Mouse (Mus musculus) neural tube, embryonic 13.5 days (tissue): Measurements from ENCODE around the gene Sord. TPM values are rescaled to one million over a fixed set of nuclear protein-coding genes. Genes with fewer than 3 reads are reported as not detected.

Experiments used
- ATAC-seq: fragments of 200-750 bp; cut with Nextera tagmentation; 2 replicates; pipeline ENCODE4 v1.8.0; 2017; ENCODE audit warnings: low read depth, mild to moderate bottlenecking, moderate TSS enrichment, moderate library complexity
- H3K27ac ChIP-seq: fragments of 300-500 bp; sonication (generic); replicated peaks from 2 replicates; pipeline ENCODE4 v1.5.1; 2015; ENCODE audit warnings: moderate library complexity, mild to moderate bottlenecking, inconsistent platforms
- H3K27me3 ChIP-seq: fragments of 300-500 bp; sonication (generic); 2 replicates; pipeline ENCODE4 v1.6.1; 2015; ENCODE audit warnings: mild to moderate bottlenecking, inconsistent platforms
- H3K36me3 ChIP-seq: fragments of 300-500 bp; sonication (generic); 2 replicates; pipeline ENCODE4 v1.6.1; 2015; ENCODE audit warnings: mild to moderate bottlenecking, inconsistent platforms
- H3K4me1 ChIP-seq: fragments of 300-500 bp; sonication (generic); replicated peaks from 2 replicates; pipeline ENCODE4 v1.6.1; 2015; ENCODE audit warnings: inconsistent platforms
- H3K4me2 ChIP-seq: fragments of 300-500 bp; sonication (generic); 2 replicates; pipeline ENCODE4 v1.6.1; 2015; ENCODE audit warnings: inconsistent platforms, mild to moderate bottlenecking, moderate library complexity
- H3K4me3 ChIP-seq: fragments of 300-500 bp; sonication (generic); 2 replicates; pipeline ENCODE4 v1.5.1; 2015; ENCODE audit warnings: mild to moderate bottlenecking, inconsistent platforms
- H3K9ac ChIP-seq: fragments of 300-500 bp; sonication (generic); 2 replicates; pipeline ENCODE4 v1.6.1; 2015; ENCODE audit warnings: moderate library complexity, mild to moderate bottlenecking, inconsistent platforms
- H3K9me3 ChIP-seq: fragments of 300-500 bp; sonication (generic); 2 replicates; pipeline ENCODE4 v1.6.1; 2016; ENCODE audit warnings: inconsistent platforms
- WGBS: fragments of 180-500 bp; shearing (Covaris S2); methylation state at CpG from one replicate; pipeline ENCODE4 v1.1.7; 2015; 5-methylcytosine and 5-hydroxymethylcytosine counted together
- polyA plus RNA-seq: library from polyadenylated mRNA; unstranded; fragments of >200 nt; fragmentation: Nextera tagmentation; extraction: Ambion mirVana; gene quantifications from 2 replicates; pipeline ENCODE4 v1.2.1, GENCODE M21; 2015

Gene Sord
- polyA plus RNA-seq, 1 experiment from 2014 or later, result 19.6 TPM

- H3K4me2 ChIP-seq, result peak within 1 kb of the TSS; percentile 49
- H3K4me1 ChIP-seq, result peaks cover 40% of the 10 kb centered on the region
- ATAC-seq, result no peak
- H3K27me3 ChIP-seq, result peaks cover 99% of the 10 kb centered on the region
- H3K9ac ChIP-seq, result peak within 1 kb of the TSS; percentile 2; the same call in 1 of the 2 replicates
- WGBS, result under 1% methylated on average over 43 of the region's 43 CpGs
- H3K36me3 ChIP-seq, result no peaks in the 10 kb centered on the region
- H3K27ac ChIP-seq, result no peak within 1 kb of the TSS
- peak within 1 kb of the TSS; percentile 20 for H3K4me3 ChIP-seq
- H3K9me3 ChIP-seq, result no peaks in the 10 kb centered on the region
Measured at GRCm38 (mm10) chr2:122298596-122299490, 64.3 kb downstream of the Sord start, which contains the start of gene Duoxa2. Duoxa2 (plus strand) TSS chr2:122298900.

GRCm38 (mm10) chr2:122299911-122300655, 65.5 kb downstream of the Sord start:
- Histone ChIP-seq H3K27ac (no peak overlapping the region), H3K4me1 (peaks cover 40% of the 10 kb centered on the region), H3K27me3 (peaks cover 99% of the 10 kb centered on the region), H3K4me2 (no peak overlapping the region), H3K36me3 (no peaks in the 10 kb centered on the region), H3K4me3 (no peak overlapping the region), H3K9ac (no peak overlapping the region), H3K9me3 (no peaks in the 10 kb centered on the region)
- no peak for ATAC-seq
- WGBS, result 9% methylated on average over 14 of the region's 14 CpGs

GRCm38 (mm10) chr2:122300656-122301020, 66.1 kb downstream of the Sord start:
- Histone ChIP-seq H3K27ac (no peak overlapping the region), H3K9ac (no peak overlapping the region), H3K27me3 (peaks cover 99% of the 10 kb centered on the region), H3K4me1 (peaks cover 40% of the 10 kb centered on the region), H3K4me3 (peak overlapping the region; percentile 44; the same call in 1 of the 2 replicates), H3K36me3 (no peaks in the 10 kb centered on the region), H3K4me2 (peak overlapping the region; percentile 77), H3K9me3 (no peaks in the 10 kb centered on the region)
- WGBS, result 4% methylated on average over 14 of the region's 14 CpGs
- no peak for ATAC-seq

- Histone ChIP-seq H3K27me3 (peaks cover 99% of the 10 kb centered on the region), H3K9ac (peak overlapping the region; percentile 66), H3K9me3 (no peaks in the 10 kb centered on the region), H3K4me3 (peak overlapping the region; percentile 44), H3K36me3 (no peaks in the 10 kb centered on the region), H3K4me2 (peak overlapping the region; percentile 77), H3K4me1 (peaks cover 40% of the 10 kb centered on the region), H3K27ac (no peak overlapping the region)
- ATAC-seq, result peak; percentile 54
- 1% methylated on average over 48 of the region's 48 CpGs for WGBS
Measured at GRCm38 (mm10) chr2:122301081-122301920, 66.8 kb downstream of the Sord start.

- 6% methylated on average over 23 of the region's 23 CpGs for whole genome bisulfite sequencing
- Histone ChIP-seq H3K9ac (peak overlapping the region; percentile 66), H3K4me2 (peak overlapping the region; percentile 77), H3K27me3 (peaks cover 99% of the 10 kb centered on the region), H3K9me3 (no peaks in the 10 kb centered on the region), H3K4me3 (peak overlapping the region; percentile 44), H3K27ac (no peak overlapping the region), H3K4me1 (peaks cover 40% of the 10 kb centered on the region), H3K36me3 (no peaks in the 10 kb centered on the region)
- ATAC-seq, result no peak
Measured at GRCm38 (mm10) chr2:122301921-122302573, 67.5 kb downstream of the Sord start.

- peaks cover 34% of the 10 kb centered on the region for H3K4me1 ChIP-seq
- H3K27ac ChIP-seq, result no peak overlapping the region
- no peak overlapping the region for H3K9ac ChIP-seq
- ATAC-seq, result no peak
- peaks cover 99% of the 10 kb centered on the region for H3K27me3 ChIP-seq
- peak overlapping the region; percentile 44; the same call in 1 of the 2 replicates for H3K4me3 ChIP-seq
- H3K9me3 ChIP-seq, result no peaks in the 10 kb centered on the region
- 15% methylated on average over 9 of the region's 9 CpGs for WGBS
- peak overlapping the region; percentile 77; the same call in 1 of the 2 replicates for H3K4me2 ChIP-seq
- no peaks in the 10 kb centered on the region for H3K36me3 ChIP-seq
Measured at GRCm38 (mm10) chr2:122302574-122303241, 68.2 kb downstream of the Sord start.

GRCm38 (mm10) chr2:122304544-122304943, 70.0 kb downstream of the Sord start:
- Histone ChIP-seq H3K27me3 (peaks cover 90% of the 10 kb centered on the region), H3K9me3 (no peaks in the 10 kb centered on the region), H3K4me1 (peaks cover 17% of the 10 kb centered on the region), H3K9ac (no peak overlapping the region), H3K4me3 (no peak overlapping the region), H3K27ac (no peak overlapping the region), H3K4me2 (no peak overlapping the region), H3K36me3 (no peaks in the 10 kb centered on the region)
- ATAC-seq, result no peak
- 85% methylated on average over 6 of the region's 6 CpGs for WGBS

GRCm38 (mm10) chr2:122305097-122305892, 70.7 kb downstream of the Sord start:
- Histone ChIP-seq H3K27me3 (peaks cover 84% of the 10 kb centered on the region), H3K4me1 (peaks cover 17% of the 10 kb centered on the region), H3K36me3 (no peaks in the 10 kb centered on the region), H3K9me3 (no peaks in the 10 kb centered on the region), H3K4me3 (no peak overlapping the region), H3K27ac (no peak overlapping the region), H3K4me2 (no peak overlapping the region), H3K9ac (no peak overlapping the region)
- 88% methylated on average over 16 of the region's 16 CpGs for WGBS
- ATAC-seq, result no peak

GRCm38 (mm10) chr2:122306184-122306583, 71.6 kb downstream of the Sord start:
- peaks cover 12% of the 10 kb centered on the region for H3K4me1 ChIP-seq
- no peaks in the 10 kb centered on the region for H3K36me3 ChIP-seq
- ATAC-seq, result no peak
- H3K4me2 ChIP-seq, result no peak overlapping the region
- no peaks in the 10 kb centered on the region for H3K9me3 ChIP-seq
- no peak overlapping the region for H3K27ac ChIP-seq
- H3K4me3 ChIP-seq, result no peak overlapping the region
- 50% methylated on average over 4 of the region's 4 CpGs for WGBS
- H3K9ac ChIP-seq, result no peak overlapping the region
- peaks cover 83% of the 10 kb centered on the region for H3K27me3 ChIP-seq

- ATAC-seq, result no peak
- no peak overlapping the region for H3K27ac ChIP-seq
- peaks cover 11% of the 10 kb centered on the region for H3K4me1 ChIP-seq
- no peak overlapping the region for H3K9ac ChIP-seq
- no peaks in the 10 kb centered on the region for H3K9me3 ChIP-seq
- no peak overlapping the region for H3K4me2 ChIP-seq
- no peak overlapping the region for H3K4me3 ChIP-seq
- H3K36me3 ChIP-seq, result no peaks in the 10 kb centered on the region
- peaks cover 83% of the 10 kb centered on the region for H3K27me3 ChIP-seq
- WGBS, result 48% methylated on average over 3 of the region's 3 CpGs
Measured at GRCm38 (mm10) chr2:122309647-122310046, 75.1 kb downstream of the Sord start.
